Mouse (Mus musculus) bone marrow macrophage, adult 2 months (primary cell): ENCODE results near the gene Rbm45.

Experiments
- CTCF ChIP-seq: IDR thresholded peaks from 2 replicates; pipeline ENCODE4 v1.5.1; 2012; ENCODE audit warnings: low read depth, mild to moderate bottlenecking, low read length, moderate library complexity
- POLR2A ChIP-seq: IDR thresholded peaks from 2 replicates; pipeline ENCODE4 v1.6.1; 2012; ENCODE audit warnings: mild to moderate bottlenecking, low read depth, low read length, borderline replicate concordance

DNA sequence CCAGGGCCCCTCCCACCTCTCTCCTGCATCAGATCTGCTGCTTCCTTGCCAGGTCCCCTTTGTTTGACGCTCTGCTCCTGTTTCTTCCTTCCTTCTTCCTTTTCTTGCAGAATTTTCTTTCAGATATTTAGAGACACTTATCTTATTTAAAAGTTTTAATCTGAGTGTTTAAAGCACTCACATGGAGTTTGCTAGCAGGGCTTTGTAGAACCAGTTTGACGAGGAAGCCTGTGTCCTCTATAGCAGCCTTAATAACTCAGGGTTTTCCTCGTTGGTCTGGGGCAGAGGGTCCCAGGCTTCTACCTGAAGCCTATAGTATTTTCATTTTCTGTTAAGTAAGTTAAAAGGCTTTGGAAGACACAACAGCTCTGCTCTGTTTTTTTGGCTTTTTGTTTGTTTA, 57.0 kb downstream of the Rbm45 start:
- TF ChIP-seq CTCF: no peak
- TF ChIP-seq POLR2A: no peak
